Mouse (Mus musculus) liver, embryonic 11.5 days (tissue): Measurements from ENCODE around the gene Tgtp2. TPM values are rescaled to one million over a fixed set of nuclear protein-coding genes. Genes with fewer than 3 reads are reported as not detected.
"Not testable (repeated sequence)": the region's sequence is repeated elsewhere in the genome, so short reads cannot be mapped to it uniquely, and the experiment has no call there.

Source experiments
- ATAC-seq: fragments of 200-750 bp; cut with Nextera tagmentation; replicated peaks from 2 replicates; pipeline ENCODE4 v1.8.0; 2017; ENCODE audit warnings: moderate number of reproducible peaks, mild to moderate bottlenecking, moderate TSS enrichment, moderate library complexity; ENCODE audit not compliant: low FRiP score
- DNase-seq: peaks from one replicate; pipeline ENCODE4 v3.0.0-alpha.2; 2017; ENCODE audit warnings: low spot score
- H3K27ac ChIP-seq: fragments of 300-500 bp; sonication (generic); 2 replicates; pipeline ENCODE4 v1.5.1; 2014; ENCODE audit warnings: mild to moderate bottlenecking, low read depth, low read length, control low read depth
- H3K27me3 ChIP-seq: fragments of 300-500 bp; sonication (generic); replicated peaks from 2 replicates; pipeline ENCODE4 v1.6.1; 2014; ENCODE audit warnings: low read length, mixed read lengths; ENCODE audit not compliant: control insufficient read depth, insufficient read depth
- H3K36me3 ChIP-seq: fragments of 300-500 bp; sonication (generic); 2 replicates; pipeline ENCODE4 v1.6.1; 2014; ENCODE audit warnings: mild to moderate bottlenecking, low read length, moderate library complexity, mixed read lengths; ENCODE audit not compliant: control insufficient read depth, insufficient read depth
- H3K4me1 ChIP-seq: fragments of 300-500 bp; sonication (generic); replicated peaks from 2 replicates; pipeline ENCODE4 v1.6.1; 2014; ENCODE audit warnings: low read length, mixed read lengths; ENCODE audit not compliant: control insufficient read depth, insufficient read depth
- H3K4me2 ChIP-seq: fragments of 300-500 bp; sonication (generic); 2 replicates; pipeline ENCODE4 v1.6.1; 2014; ENCODE audit warnings: mild to moderate bottlenecking, control low read depth, moderate library complexity
- H3K4me3 ChIP-seq: fragments of 300-500 bp; sonication (generic); 2 replicates; pipeline ENCODE4 v1.5.1; 2014; ENCODE audit warnings: low read depth, low read length, control low read depth
- H3K9ac ChIP-seq: fragments of 300-500 bp; sonication (generic); 2 replicates; pipeline ENCODE4 v1.6.1; 2014; ENCODE audit warnings: low read depth, low read length, control low read depth
- H3K9me3 ChIP-seq: fragments of 300-500 bp; sonication (generic); 2 replicates; pipeline ENCODE4 v1.6.1; 2016; ENCODE audit warnings: low read length, inconsistent platforms, mixed read lengths; ENCODE audit not compliant: control insufficient read depth
- WGBS: fragments of 180-500 bp; shearing (Covaris S2); extraction: QIAGEN DNeasy Blood & Tissue Kit; methylation state at CpG from one replicate; pipeline ENCODE4 v1.1.7; 2014; 5-methylcytosine and 5-hydroxymethylcytosine counted together
- polyA plus RNA-seq: library from polyadenylated mRNA; unstranded; fragments of >200 nt; fragmentation: Nextera tagmentation; extraction: Ambion mirVana; gene quantifications from 2 replicates; pipeline ENCODE4 v1.2.1, GENCODE M21; 2014

The Tgtp2 gene
- polyA plus RNA-seq, 1 experiment from 2014 or later = 0.58 TPM

GRCm38 (mm10) chr11:49051093-49051891 is 12.7 kb downstream of the Tgtp2 start, which contains the start of gene 9930111J21Rik2:
Gene 9930111J21Rik2 (minus strand): TSS chr11:49051242.
- not testable (repeated sequence) for H3K9ac ChIP-seq, DNase-seq, H3K4me1 ChIP-seq, H3K4me3 ChIP-seq, H3K36me3 ChIP-seq, ATAC-seq, H3K9me3 ChIP-seq, H3K4me2 ChIP-seq, H3K27ac ChIP-seq, H3K27me3 ChIP-seq
- WGBS = 57% methylated on average over 1 of the region's 6 CpGs

- H3K4me1 ChIP-seq, H3K27me3 ChIP-seq, H3K4me2 ChIP-seq, DNase-seq, H3K4me3 ChIP-seq, H3K27ac ChIP-seq, ATAC-seq, H3K36me3 ChIP-seq, H3K9me3 ChIP-seq, H3K9ac ChIP-seq: not testable (repeated sequence)
Observed at GRCm38 (mm10) chr11:49050064-49050463, 13.9 kb downstream of the Tgtp2 start.

DNA sequence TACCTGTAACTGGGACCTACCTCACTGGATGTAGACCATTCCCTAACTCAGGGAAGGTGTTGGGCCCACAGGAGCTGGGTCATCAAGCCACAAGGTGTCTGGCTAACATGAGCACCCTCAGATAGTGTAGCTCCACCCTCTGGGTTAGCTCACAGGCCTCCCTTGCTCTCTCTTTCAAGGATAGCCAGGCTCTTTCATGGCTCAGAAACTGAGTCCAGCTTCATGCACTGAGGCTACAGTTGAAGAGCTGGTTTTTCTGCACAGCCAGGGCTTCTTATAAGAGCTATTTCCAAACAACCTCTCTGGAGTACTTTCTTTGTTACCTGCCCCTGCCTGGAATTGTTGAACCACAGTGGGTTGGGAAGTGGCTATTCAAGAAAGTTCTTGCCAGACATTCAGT is 51.9 kb downstream of the Tgtp2 start:
- H3K36me3 ChIP-seq, DNase-seq, ATAC-seq, H3K9ac ChIP-seq, H3K9me3 ChIP-seq, H3K27me3 ChIP-seq, H3K4me2 ChIP-seq, H3K4me1 ChIP-seq, H3K4me3 ChIP-seq, H3K27ac ChIP-seq: not testable (repeated sequence)

Other genes with a start within 250 kb of the Tgtp2 start
- gene Trim41, start 246.9 kb downstream of the Tgtp2 start, polyA plus RNA-seq = 3.5 and 4.5 TPM in 2 replicates
- gene Trim7, start 238.1 kb downstream of the Tgtp2 start, polyA plus RNA-seq = 0.18 and 0.38 TPM in 2 replicates
- 6.2 and 7.6 TPM in 2 replicates for gene Gm12184, start 237.6 kb downstream of the Tgtp2 start, polyA plus RNA-seq
- gene Irgm1, start 192.5 kb downstream of the Tgtp2 start, polyA plus RNA-seq = 15.2 and 17.2 TPM in 2 replicates
- 0.16 and 0.30 TPM in 2 replicates for gene Gm5431, start 162.0 kb downstream of the Tgtp2 start, polyA plus RNA-seq
- gene Psme2b, start 118.0 kb downstream of the Tgtp2 start, polyA plus RNA-seq = 1.7 and 2.2 TPM in 2 replicates
- gene Olfr56, start 85.3 kb downstream of the Tgtp2 start, polyA plus RNA-seq = 0.10 TPM in 1 of 2 replicates, not detected in the other
- gene 9930111J21Rik1, start 84.8 kb downstream of the Tgtp2 start, polyA plus RNA-seq = 0.48 and 0.51 TPM in 2 replicates
- gene Gm12185, start 72.0 kb downstream of the Tgtp2 start, polyA plus RNA-seq = 0.06 TPM in 1 of 2 replicates, not detected in the other
- gene Tgtp1, start 70.0 kb downstream of the Tgtp2 start, polyA plus RNA-seq = 0.29 TPM in 1 of 2 replicates, not detected in the other
- gene 9930111J21Rik2, start 13.0 kb downstream of the Tgtp2 start, polyA plus RNA-seq = 0.30 and 0.31 TPM in 2 replicates
- gene Ifi47, start 12.4 kb upstream of the Tgtp2 start, polyA plus RNA-seq = 6.0 and 8.2 TPM in 2 replicates
- gene Olfr1396, start 50.7 kb upstream of the Tgtp2 start, polyA plus RNA-seq = not detected in 2 replicates
- not detected in 2 replicates for gene Olfr1395, start 78.1 kb upstream of the Tgtp2 start, polyA plus RNA-seq
- gene Olfr1394, start 90.2 kb upstream of the Tgtp2 start, polyA plus RNA-seq = not detected in 2 replicates
- 2.0 and 2.2 TPM in 2 replicates for gene Btnl9, start 123.0 kb upstream of the Tgtp2 start, polyA plus RNA-seq
- 30.9 and 32.2 TPM in 2 replicates for gene Zfp62, start 139.1 kb upstream of the Tgtp2 start, polyA plus RNA-seq
- 41.7 and 43.3 TPM in 2 replicates for gene Mgat1, start 180.0 kb upstream of the Tgtp2 start, polyA plus RNA-seq
- gene Olfr1393, start 214.1 kb upstream of the Tgtp2 start, polyA plus RNA-seq = 0.13 TPM in 1 of 2 replicates, not detected in the other
- gene Olfr1392, start 221.1 kb upstream of the Tgtp2 start, polyA plus RNA-seq = not detected in 2 replicates
- not detected in 2 replicates for gene Olfr10, start 240.5 kb upstream of the Tgtp2 start, polyA plus RNA-seq